Mouse (Mus musculus): ENCODE data around the gene Nap1l4. TPM values are rescaled to one million over a fixed set of nuclear protein-coding genes. Genes with fewer than 3 reads are reported as not detected.

The Nap1l4 gene
- polyA plus RNA-seq (2014; fragmentation: Illumina TruSeq; extraction: RNeasy Lipid Tissue Mini Kit (QIAGEN cat#74804); ENCODE audit: low read depth, low replicate concordance), result 131 TPM

DNA sequence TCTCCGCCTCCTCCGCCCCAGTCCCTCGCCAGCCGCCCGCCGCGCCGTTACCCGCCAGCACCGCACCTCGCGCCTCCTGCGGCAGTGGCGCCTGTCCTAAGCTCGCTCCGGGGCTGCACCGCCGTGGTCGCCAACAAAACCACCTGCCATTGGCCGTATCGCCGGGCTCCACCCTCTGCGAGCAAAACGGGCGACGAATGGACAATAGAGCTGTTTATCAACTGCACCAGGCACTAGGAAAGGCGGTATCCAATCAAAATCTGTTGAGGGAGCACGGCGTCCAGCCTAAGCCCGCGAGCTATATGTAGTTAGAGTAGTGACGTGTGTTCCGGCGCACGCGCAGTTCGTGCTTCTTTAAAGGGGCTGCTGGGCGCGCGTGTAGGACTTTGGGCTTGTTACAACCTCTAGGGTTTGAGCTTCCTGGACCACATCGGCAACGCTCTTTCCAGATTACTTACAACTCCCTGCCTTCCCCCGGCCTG, at the start of gene Nap1l4:
Nap1l4 (minus strand) TSS at position 131 of the 482 bp plus-strand sequence.

GRCm38 (mm10) chr7:143502418-143503200, 46.3 kb downstream of the Nap1l4 start, which contains the start of gene Phlda2:
Gene Phlda2 (minus strand): TSS chr7:143503150.

DNA sequence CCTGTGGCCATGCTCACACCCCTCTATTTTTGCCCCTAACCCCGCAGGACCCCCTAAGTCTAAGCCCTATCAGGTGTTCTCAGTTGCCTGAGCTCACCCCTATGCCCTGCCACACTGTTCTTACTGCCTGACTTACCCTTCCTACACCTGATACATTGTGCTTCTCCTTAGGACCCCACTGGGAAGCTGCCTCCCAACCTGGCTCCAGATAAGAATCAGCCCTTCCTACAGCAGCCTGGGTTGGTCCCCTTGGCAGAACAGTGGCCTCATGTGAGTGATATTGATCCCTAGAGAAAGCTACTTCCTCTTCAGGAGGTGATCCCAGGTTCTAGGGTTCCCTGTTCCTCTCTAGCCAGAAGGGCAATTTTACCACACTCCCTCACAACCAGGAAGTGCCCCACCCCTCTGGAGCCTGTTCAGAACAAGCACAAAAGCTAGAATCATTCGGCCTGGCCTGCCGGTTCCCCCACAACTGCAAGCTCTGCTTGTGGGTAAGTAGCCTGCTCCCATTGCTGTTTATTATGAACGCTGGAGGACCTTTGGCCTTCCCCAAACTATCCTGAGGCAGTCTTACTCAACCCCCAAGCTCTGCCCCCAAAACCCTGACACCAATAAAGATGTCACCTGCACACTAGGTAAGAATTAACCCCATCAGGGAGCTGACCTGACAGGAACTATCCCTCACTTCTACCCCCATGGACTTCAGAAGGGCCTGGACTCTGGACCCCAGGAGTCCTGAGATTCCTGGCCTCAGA, 75.4 kb downstream of the Nap1l4 start, which contains the start of gene Slc22a18:
Slc22a18 (plus strand) TSS at position 390 of the 755 bp plus-strand sequence.

Other genes with a start within 250 kb of the Nap1l4 start
- 5.7 TPM for gene Cdkn1c, start 88.1 kb downstream of the Nap1l4 start, polyA plus RNA-seq (2014; fragmentation: Illumina TruSeq; extraction: RNeasy Lipid Tissue Mini Kit (QIAGEN cat#74804); ENCODE audit: low read depth, low replicate concordance)
- 0.39 TPM for gene Slc22a18, start 75.4 kb downstream of the Nap1l4 start, polyA plus RNA-seq (2014; fragmentation: Illumina TruSeq; extraction: RNeasy Lipid Tissue Mini Kit (QIAGEN cat#74804); ENCODE audit: low read depth, low replicate concordance)
- gene Phlda2, start 46.0 kb downstream of the Nap1l4 start, polyA plus RNA-seq (2014; fragmentation: Illumina TruSeq; extraction: RNeasy Lipid Tissue Mini Kit (QIAGEN cat#74804); ENCODE audit: low read depth, low replicate concordance), result not detected
- gene Cars, start 51.0 kb upstream of the Nap1l4 start, polyA plus RNA-seq (2014; fragmentation: Illumina TruSeq; extraction: RNeasy Lipid Tissue Mini Kit (QIAGEN cat#74804); ENCODE audit: low read depth, low replicate concordance), result 20.1 TPM
- 0.06 TPM for gene Tnfrsf26, start 79.6 kb upstream of the Nap1l4 start, polyA plus RNA-seq (2014; fragmentation: Illumina TruSeq; extraction: RNeasy Lipid Tissue Mini Kit (QIAGEN cat#74804); ENCODE audit: low read depth, low replicate concordance)
- gene Tnfrsf22, start 100.6 kb upstream of the Nap1l4 start, polyA plus RNA-seq (2014; fragmentation: Illumina TruSeq; extraction: RNeasy Lipid Tissue Mini Kit (QIAGEN cat#74804); ENCODE audit: low read depth, low replicate concordance), result 1.5 TPM
- gene Tnfrsf23, start 136.8 kb upstream of the Nap1l4 start, polyA plus RNA-seq (2014; fragmentation: Illumina TruSeq; extraction: RNeasy Lipid Tissue Mini Kit (QIAGEN cat#74804); ENCODE audit: low read depth, low replicate concordance), result 0.71 TPM
- gene Osbpl5, start 207.9 kb upstream of the Nap1l4 start, polyA plus RNA-seq (2014; fragmentation: Illumina TruSeq; extraction: RNeasy Lipid Tissue Mini Kit (QIAGEN cat#74804); ENCODE audit: low read depth, low replicate concordance), result 0.74 TPM
- not detected for gene Mrgprg, start 217.9 kb upstream of the Nap1l4 start, polyA plus RNA-seq (2014; fragmentation: Illumina TruSeq; extraction: RNeasy Lipid Tissue Mini Kit (QIAGEN cat#74804); ENCODE audit: low read depth, low replicate concordance)
- not detected for gene Mrgpre, start 235.4 kb upstream of the Nap1l4 start, polyA plus RNA-seq (2014; fragmentation: Illumina TruSeq; extraction: RNeasy Lipid Tissue Mini Kit (QIAGEN cat#74804); ENCODE audit: low read depth, low replicate concordance)